Mouse (Mus musculus) CH12.LX (cell line): Measurements from ENCODE around the gene Phox2a.

Experiments used
- BHLHE40 ChIP-seq: IDR thresholded peaks from 2 replicates; pipeline ENCODE4 v1.6.1; 2011; ENCODE audit warnings: mild to moderate bottlenecking, low read depth, low read length, improper control_type of control experiment
- CTCF ChIP-seq, 2 experiments: IDR thresholded peaks in 1 of 2; conservative IDR thresholded peaks in 1 of 2; 2 replicates each; pipeline ENCODE4 v1.5.1; 2011 to 2012; ENCODE audit warnings: low read depth in 2 of 2, low read length in 2 of 2, improper control_type of control experiment in 1 of 2, inconsistent platforms in 1 of 2, mild to moderate bottlenecking in 1 of 2, moderate library complexity in 1 of 2
- ELF1 ChIP-seq: IDR thresholded peaks from 2 replicates; pipeline ENCODE4 v1.6.1; 2014; ENCODE audit warnings: low read depth, mild to moderate bottlenecking, inconsistent platforms, low read length, improper control_type of control experiment
- EP300 ChIP-seq: IDR thresholded peaks from 2 replicates; pipeline ENCODE4 v1.6.1; 2011; ENCODE audit warnings: low read length, improper control_type of control experiment
- GABPA ChIP-seq: IDR thresholded peaks from 2 replicates; pipeline ENCODE4 v1.6.1; 2012; ENCODE audit warnings: low read depth, low read length, improper control_type of control experiment, inconsistent platforms; ENCODE audit not compliant: insufficient replicate concordance
- HCFC1 ChIP-seq: IDR thresholded peaks from 2 replicates; pipeline ENCODE4 v1.6.1; 2012; ENCODE audit warnings: low read depth, mild to moderate bottlenecking, inconsistent platforms, low read length, improper control_type of control experiment
- MAX ChIP-seq: IDR thresholded peaks from 2 replicates; pipeline ENCODE4 v1.6.1; 2011; ENCODE audit warnings: low read length, improper control_type of control experiment
- POLR2AphosphoS2 ChIP-seq: IDR thresholded peaks from 2 replicates; pipeline ENCODE4 v1.6.1; 2011; ENCODE audit warnings: low read depth, low read length, improper control_type of control experiment
- RAD21 ChIP-seq: IDR thresholded peaks from 2 replicates; pipeline ENCODE4 v1.6.1; 2011; ENCODE audit warnings: low read depth, mild to moderate bottlenecking, low read length, improper control_type of control experiment, moderate library complexity
- SIN3A ChIP-seq: IDR thresholded peaks from 2 replicates; pipeline ENCODE4 v1.6.1; 2012; ENCODE audit warnings: low read length, improper control_type of control experiment, inconsistent platforms
- SMC3 ChIP-seq: IDR thresholded peaks from 2 replicates; pipeline ENCODE4 v1.6.1; 2011; ENCODE audit warnings: low read depth, low read length, improper control_type of control experiment
- TBP ChIP-seq: conservative IDR thresholded peaks from 2 replicates; pipeline ENCODE4 v1.6.1; 2011; ENCODE audit warnings: low read depth, low read length, improper control_type of control experiment
- UBTF ChIP-seq: IDR thresholded peaks from 2 replicates; pipeline ENCODE4 v1.6.1; 2012; ENCODE audit warnings: low read depth, mild to moderate bottlenecking, inconsistent platforms, low read length, improper control_type of control experiment, moderate library complexity
- USF2 ChIP-seq: conservative IDR thresholded peaks from 2 replicates; pipeline ENCODE4 v1.6.1; 2011; ENCODE audit warnings: low read depth, low read length, improper control_type of control experiment

DNA sequence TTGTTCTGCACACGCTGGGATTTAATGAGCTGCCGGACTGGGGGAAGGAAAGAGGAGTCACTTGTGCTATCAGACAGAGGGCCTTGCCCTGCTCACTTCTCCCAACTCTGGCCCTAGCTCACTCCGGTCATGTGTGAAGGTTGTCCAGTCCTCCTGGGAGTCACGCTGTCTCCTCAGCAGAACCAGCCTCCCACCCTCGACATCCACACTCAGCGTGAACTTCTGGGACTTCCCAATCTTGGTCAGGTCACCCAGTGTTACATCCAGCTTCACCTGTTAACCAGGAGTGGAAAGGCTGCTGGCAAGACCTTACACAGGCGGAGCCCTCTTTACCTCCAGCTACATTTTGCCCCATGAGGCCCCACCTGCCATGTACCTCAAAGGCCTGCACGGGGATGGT lies 13.3 kb downstream of the Phox2a start:
- TF ChIP-seq TBP (no peak), CTCF (conservative IDR thresholded peaks at IDR 0.05 in 1 of 2, IDR thresholded peaks at IDR 0.05 in 1 of 2; ENCODE audit: low read depth in 2 of 2, low read length in 2 of 2) (no peak), USF2 (no peak), ELF1 (no peak), SIN3A (no peak), POLR2AphosphoS2 (no peak), HCFC1 (no peak), EP300 (no peak), UBTF (no peak), MAX (no peak), SMC3 (no peak), BHLHE40 (no peak), GABPA (no peak), RAD21 (no peak)
